Mouse (Mus musculus): ENCODE measurements around the gene Sh3d19.
"Not testable (repeated sequence)": the region's sequence is repeated elsewhere in the genome, so short reads cannot be mapped to it uniquely, and the experiment has no call there.

The Sh3d19 gene

DNA sequence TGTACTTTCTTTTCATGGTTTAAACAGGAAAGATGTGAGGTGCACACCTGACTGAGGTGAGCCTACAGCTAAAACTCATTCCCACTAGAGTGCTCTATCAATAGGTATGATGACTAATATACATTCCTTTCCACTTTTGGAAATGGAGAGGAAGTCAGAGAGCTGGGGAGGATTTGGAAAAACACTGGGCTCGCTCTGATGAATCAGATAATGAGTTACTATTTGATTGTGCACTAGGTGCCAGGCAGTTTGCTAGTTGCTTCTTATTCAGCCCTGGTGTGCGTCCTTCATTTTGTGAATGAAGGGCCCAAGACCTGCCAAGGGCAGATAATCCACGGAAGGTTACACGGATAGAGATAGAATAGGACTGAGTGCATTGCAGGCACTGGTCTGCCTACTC lies 9.1 kb downstream of the Sh3d19 start:
- no peak for DNase-seq (ENCODE audit: low read depth, low spot score)

DNA sequence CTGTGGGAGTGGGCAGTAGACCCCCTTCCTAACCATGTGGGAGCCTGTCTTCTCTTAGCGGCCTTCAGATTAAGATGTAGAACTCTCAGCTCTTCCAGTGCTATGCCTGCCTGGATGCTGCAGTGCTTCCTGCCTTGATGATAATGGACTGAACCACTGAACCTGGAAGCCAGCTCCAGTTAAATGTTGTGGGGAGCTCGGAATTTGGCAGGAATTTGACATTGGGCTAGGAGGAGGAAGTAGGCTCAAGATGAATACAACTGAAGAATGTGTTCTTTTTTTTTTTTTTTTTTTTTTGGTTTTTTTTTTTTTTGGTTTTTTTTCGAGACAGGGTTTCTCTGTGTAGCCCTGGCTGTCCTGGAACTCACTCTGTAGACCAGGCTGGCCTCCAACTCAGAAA lies 10.9 kb downstream of the Sh3d19 start:
- not testable (repeated sequence) for DNase-seq (ENCODE audit: low read depth, low spot score)

DNA sequence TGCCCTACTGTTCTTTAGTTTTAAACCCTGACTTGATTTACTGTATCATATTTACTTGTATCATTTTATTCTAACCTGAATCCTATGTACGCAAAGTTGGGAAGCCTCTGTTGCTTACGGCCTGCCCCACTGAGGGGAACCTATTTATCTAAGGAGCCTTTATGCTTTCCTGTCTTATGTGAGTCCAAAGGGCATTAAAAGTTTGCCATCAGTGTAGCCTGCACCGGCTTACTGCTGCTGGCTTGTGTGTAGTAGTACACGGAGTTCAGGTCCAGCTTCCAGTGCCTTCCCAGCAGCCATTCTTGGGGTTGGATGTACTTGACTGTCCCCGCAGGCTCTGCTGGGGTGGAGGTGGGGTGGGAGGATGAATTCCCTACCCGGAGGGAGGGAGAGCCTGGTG lies 13.6 kb downstream of the Sh3d19 start:
- no peak for DNase-seq (ENCODE audit: low read depth, low spot score)

DNA sequence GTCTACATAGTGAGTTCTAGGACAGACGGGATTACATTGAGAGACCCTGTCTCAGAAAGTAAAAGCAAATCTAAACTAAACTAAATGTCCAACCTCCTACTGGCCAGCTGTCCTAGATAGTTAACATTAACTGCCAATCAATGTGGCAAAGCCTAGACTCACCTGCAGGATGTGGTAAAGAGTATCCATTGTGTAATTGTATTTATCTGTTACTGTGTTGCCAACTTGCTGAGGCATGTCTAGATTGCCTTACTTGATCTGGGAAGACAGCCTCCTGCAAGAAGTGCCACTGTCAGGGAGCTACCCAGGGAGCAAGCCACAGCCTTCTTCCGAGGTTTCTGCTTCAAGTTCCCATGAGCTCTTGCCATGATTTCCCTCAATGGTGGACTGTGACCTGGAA lies 16.3 kb downstream of the Sh3d19 start:
- no peak for DNase-seq (ENCODE audit: low read depth, low spot score)

DNA sequence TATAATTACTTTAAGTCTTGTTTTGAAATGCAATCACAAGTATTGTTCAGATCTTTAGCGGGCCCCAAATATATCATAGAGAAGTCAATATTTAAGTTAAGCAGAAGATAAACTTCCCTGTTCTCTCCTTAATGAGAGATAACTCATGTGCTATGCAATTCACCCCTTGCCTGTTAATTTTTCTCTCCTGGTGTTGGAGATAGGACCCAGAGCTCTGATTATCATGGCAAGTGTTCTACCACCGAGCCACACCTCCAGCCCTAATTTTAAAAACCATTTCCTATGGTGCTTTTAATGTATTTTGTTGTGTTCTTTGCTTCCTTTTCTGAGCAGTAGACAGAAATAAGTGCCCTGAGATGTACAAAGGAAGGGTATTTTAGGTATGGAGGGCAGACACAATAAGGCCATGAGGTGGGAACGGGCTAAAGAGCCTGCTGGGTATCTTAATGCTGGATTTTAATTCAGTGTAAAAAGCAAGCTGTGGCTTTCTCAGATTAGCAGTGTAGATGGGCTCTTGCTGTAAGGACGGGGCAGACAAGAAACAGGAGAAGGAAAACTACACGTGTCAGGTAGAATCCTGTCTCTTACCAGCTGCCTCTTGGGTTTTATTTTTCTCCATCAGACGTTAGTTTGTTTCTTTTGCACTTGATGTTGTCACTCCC lies 20.4 kb downstream of the Sh3d19 start:
- peak; percentile 9 for DNase-seq (ENCODE audit: low read depth, low spot score)

DNA sequence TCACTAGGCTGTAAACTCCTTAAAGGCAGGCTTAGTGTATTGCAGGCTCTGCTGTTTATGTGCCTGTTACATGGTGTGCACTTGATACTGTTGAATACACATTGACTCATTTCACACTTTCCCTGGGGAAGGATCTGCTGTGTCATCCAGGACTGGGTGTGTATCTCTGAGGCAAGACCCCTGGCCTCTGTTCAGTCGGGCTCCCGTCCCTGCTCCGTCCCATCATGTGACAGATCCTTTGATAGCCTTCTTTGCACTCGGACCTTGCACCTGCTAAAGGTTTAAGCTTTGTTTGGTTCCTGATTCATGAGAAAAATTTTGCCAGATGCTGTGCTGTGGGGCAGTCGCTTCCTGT lies 20.9 kb downstream of the Sh3d19 start:
- peak; percentile 54 for DNase-seq (ENCODE audit: low read depth, low spot score)

DNA sequence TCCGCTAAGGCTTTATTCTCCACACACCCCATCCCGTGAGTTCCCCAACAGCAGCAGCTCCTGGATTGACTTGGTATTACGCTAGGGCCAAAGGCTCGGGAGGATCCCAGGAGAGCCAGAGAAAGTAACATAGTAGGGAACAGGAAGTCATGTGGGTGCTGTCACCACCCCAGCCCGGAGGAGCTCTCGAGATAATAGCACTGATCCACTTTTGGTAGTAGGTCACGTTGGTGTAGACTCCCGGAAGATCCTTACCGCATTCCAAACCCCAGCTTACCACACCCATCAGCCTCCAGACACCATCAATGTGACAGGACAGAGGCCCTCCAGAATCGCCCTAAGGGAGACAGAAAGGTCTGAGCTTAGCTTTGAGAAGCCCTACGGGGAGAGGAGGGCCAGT lies 22.8 kb downstream of the Sh3d19 start:
- no peak for DNase-seq (ENCODE audit: low read depth, low spot score)

DNA sequence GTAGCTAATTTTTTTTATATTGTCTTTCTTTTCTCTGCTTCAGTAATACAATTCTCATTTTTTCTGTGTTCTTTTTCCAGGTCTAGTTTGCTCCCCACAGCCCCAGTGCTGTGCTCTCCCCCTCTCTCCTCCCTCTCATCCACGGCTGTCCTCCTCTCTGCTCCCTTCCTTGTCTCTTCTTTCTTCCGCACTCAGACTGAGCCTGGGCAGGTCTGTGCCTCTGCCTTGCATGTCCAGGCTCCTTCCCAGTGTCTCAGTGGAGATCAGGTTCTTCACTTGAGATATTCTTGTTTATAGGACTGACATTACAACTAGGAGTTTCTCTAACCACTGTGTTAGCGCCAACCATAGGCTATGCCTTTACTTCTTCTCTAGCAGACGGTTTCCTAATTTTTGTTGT lies 23.7 kb downstream of the Sh3d19 start:
- DNase-seq (ENCODE audit: low read depth, low spot score) = no peak

DNA sequence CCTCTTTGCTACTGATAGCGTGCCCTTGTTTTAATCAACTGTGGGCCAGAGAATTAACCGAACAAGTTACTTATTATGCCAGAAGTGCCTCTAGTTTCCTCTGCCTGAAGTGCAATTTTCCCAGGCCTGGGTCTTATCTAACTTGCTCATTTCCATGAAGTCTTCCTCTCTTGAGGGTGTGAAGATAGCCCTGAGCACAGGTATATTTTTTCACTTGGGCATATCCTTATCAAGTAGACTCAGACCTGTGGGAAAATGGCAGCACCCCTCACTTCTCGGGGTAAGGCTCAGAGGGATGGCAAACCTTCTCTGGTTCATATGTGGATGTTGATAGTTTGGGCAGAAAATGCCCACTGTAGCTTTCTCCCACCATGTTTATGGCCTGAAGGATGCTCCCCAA lies 30.4 kb downstream of the Sh3d19 start:
- DNase-seq (ENCODE audit: low read depth, low spot score) = no peak

DNA sequence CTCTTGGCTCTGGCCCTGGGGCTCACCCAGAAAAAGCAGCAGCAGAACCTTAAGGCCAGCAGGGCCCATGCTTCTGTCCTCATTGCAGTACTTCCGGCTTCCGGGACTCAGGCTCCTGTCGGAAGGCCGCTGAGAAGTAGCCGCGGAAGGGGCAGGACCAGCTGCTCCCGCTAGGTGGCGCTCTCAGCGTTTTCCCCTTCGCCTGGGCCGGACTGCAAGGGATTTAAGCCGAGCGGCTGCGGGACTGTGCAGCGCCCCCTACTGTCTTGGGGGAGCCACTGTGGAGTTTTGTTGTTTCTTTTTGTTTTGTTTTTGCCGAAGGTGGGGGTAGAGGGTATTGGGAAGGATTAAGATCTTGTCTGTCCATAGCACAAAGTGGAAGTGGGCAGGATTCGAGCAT lies 31.5 kb downstream of the Sh3d19 start, which contains the start of gene Prss48:
Prss48 (minus strand) TSS at position 69 of the 400 bp plus-strand sequence.
- no peak for DNase-seq (ENCODE audit: low read depth, low spot score)

DNA sequence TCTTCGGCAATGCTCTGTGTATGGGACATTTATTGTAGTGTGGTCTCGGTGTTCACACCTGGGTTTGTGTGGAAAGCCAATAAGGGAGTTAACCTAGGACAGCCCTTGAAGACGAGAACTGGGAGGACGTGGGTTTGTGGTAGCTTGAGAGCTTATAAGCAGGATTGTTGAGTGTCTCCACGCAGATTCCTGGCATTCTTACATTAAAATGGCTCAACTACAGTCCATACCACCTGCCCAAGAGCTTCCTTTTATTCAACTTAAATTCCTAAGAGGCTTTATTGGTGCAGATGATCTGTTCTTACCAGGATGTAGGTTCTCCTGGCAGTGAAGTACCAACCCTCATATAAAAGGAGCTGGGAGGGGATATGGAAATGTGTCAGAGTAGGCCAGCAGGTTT lies 32.0 kb downstream of the Sh3d19 start:
- DNase-seq (ENCODE audit: low read depth, low spot score) = no peak

DNA sequence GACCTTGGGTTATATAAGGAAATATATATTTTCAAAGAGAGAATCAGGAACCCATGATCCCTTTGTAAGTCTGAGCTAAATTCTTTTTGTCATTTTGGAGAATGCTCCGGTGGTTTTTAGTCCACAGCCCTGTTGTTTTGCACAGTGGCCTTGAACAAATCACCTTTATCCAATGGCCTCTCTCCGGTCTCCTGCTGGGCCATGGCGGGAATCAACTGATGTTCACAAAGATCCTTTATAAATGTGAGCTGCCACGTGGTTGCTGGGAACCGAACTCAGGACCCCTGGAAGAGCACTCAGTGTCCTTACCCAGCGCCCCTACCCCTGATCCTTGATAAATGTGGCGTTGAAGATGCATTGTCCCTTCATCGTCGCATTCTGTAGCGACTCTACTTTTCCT lies 33.8 kb downstream of the Sh3d19 start:
- no peak for DNase-seq (ENCODE audit: low read depth, low spot score)

DNA sequence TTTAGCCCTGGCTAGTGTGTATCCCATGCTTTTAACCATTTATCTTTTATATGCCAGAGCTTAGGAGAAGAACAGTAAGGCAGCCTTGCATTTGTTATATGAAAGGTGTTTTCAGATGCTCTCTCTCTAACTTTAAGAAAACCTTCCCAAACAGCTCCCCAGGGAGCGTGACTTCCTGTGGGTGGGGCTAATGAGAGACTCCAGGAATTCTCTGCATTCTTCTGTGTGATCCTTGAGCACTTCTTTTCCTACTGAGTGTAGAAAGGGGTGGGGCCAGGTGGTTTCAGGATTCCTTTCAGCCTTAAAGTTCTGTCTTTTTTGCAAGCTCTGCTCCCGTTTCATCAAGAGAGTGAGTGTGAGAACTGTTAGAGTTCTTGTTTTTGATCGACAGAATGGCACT lies 39.7 kb downstream of the Sh3d19 start:
- DNase-seq (ENCODE audit: low read depth, low spot score) = no peak

DNA sequence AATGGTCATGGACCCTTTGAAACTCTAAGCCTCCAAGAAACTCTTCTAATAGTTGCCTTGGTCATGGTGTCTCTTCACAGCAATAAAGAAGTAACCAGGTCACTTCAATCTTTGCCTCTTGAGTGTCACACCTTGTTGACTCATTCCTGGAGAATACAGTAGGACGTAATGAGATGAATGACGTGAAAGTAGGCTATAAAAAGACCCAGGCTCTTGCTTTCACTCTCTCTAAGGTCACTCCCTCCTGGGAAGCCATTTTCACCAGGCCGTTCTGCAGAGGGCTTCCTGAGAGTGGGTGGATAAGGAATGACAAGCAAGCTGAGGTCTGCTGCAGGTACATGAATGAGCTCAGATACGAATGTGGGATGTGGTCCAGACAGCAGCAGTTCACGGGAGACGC lies 40.5 kb downstream of the Sh3d19 start:
- DNase-seq (ENCODE audit: low read depth, low spot score) = no peak

DNA sequence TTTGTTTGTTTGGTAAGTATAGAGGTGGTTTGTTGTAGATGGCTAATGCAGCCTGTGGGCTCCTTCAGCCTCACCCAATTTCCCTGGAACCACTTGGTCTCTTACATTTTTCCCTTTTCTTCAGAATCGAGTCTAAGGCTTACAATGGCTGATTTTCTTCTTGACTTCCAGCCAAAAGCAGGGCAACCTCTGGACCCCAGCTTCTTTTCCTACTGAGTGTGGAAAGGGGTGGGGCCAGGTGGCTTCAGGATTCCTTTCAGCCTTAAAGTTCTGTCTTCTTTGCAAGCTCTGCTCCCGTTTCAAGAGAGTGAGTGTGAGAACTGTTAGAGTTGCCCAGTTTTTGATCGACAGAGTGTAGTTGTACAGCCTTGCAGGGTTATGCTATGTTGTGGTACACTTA lies 40.9 kb downstream of the Sh3d19 start:
- DNase-seq (ENCODE audit: low read depth, low spot score) = no peak

DNA sequence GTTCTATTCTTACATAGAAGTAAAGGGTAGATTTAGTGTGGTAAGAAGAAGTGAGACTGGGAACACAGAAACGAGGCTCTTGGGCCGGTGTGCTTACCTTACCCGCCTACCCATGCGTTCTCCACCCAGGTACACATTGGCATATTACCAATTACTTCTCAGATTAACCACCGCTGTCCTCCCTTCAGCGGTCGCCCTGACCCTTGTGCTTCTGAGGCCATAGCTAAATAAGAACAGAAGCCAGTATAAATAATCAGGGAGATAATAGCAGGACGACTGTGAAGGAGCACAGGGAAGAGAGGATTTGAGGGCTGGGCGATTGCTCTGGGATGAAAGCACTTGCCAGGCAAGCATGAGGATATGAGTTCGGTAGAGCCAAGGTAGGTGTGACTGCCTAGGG lies 42.9 kb downstream of the Sh3d19 start:
- DNase-seq (ENCODE audit: low read depth, low spot score) = no peak

DNA sequence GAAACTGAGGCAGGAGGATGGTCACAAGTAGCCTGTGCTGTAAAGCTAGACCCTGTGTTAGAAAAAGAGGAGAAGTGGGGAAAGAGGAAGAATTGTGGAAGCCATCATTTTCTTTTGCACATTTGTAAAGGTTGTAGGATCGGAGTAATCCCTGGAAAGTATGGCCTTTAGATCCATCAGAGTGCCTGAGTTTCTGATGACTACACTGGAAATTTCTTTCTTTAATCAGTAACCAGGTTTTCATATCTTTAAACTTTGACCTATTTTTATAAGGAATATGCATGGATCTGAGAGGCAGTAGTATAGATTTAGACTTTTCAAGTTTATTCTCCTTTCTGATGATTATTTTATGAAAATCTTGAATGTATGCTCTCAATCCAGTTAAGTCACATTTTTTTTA lies 46.1 kb downstream of the Sh3d19 start:
- no peak for DNase-seq (ENCODE audit: low read depth, low spot score)

DNA sequence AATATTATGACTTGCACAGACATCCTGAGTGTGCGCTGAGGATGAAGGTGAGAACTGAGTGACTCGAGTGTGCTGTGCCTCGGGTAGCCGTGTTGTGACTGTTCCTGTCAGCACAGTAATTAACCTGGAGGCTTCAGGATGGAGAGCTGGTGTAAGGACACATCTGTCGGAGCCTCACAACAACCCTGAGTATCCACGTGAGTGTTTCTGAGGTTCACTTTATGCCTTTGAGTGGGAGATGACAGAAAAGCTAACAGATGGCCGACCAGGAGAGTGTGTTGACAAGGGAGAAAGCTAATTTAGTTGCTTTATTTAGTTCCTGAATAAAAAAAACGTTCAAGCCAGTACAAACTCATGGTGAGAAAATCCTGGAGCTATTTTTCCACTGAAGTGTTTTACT lies 46.6 kb downstream of the Sh3d19 start:
- DNase-seq (ENCODE audit: low read depth, low spot score) = no peak

DNA sequence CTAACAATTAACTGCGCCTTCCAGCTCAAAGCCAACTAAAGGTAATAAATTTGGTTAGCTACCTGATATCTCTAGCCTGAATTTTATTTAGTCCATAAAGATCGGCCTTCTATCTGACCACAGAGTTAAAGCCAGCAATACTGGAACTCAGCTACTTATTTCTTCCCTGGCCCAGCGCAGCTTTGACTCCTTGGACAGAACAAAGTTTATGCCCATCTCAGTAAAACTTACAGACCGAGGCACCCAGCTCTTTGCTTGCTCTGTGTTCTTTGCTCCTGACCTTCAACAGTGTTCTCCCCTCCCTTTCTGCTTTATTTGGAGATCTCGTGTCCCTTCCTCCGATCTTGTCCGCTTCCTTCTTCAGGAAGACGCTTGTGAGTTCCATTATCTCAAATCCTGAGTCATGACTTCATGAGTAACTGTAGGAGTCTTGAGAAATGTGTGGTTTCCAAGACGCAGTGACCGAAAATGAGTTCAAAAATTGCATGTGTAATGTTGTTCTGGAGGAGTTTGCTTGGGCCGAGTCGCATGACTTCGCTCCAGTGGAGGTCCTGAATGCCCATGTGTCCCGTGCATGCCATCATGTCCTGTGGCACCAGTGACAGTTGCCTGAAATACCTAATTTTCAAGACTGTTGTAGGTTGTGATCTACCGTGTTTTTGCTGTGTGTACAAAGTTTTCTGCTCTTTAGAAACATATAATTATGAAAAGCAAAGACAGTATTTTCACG lies 50.2 kb downstream of the Sh3d19 start:
- no peak for DNase-seq (ENCODE audit: low read depth, low spot score)

DNA sequence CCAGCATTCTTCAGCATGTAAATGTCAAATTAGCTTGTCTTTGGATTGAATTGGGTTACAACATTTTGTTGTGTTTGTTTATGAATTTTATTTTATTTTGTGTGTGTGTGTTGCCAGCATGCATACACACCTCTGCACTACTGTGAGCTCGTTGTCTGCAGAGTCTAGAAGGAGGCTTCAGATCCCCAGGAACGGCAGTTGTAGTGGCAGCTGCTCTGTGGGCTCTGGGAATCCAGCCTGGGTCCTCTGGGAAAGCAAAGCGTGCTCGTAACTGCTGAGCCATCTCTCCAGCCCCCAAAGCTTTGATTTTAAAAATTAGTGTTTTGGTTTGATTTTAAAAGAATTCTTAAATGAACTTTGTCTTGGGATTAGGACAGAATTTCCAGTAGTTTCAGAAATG lies 50.7 kb downstream of the Sh3d19 start:
- no peak for DNase-seq (ENCODE audit: low read depth, low spot score)

DNA sequence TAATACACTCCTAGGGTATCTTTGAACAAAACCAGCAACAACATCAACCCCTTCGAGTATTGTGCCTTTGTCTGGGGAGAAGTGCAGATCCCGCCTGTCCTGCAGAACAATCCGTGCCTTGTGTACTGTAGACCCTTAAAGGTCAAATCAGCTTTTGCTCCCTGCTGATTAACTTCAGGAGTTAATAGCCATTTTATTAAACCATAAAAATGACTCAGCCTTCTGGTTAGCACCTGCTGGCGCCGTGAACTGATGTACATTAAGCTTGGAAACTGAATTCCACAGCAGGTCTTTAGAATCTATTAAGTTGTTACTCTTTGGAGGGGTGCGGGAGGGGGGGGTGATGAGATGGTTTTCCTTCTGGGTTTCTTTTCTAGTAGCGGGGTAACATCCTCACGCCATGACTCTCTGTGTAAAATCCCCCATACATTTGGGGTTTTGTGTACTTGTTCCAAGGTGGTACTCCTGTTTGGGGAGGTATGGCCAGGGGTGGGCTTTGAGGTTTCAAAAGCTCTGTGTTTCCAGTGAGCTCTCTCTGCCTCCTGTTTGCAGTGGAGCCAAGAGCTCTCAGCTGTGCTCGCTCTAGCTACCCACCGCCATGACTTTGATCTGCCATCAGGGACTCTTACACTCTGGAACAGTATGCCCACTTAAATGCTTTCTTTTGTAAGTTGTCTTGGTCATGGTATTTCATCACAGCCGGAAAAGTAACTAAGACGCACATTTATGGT lies 53.3 kb downstream of the Sh3d19 start:
- no peak for DNase-seq (ENCODE audit: low read depth, low spot score)

DNA sequence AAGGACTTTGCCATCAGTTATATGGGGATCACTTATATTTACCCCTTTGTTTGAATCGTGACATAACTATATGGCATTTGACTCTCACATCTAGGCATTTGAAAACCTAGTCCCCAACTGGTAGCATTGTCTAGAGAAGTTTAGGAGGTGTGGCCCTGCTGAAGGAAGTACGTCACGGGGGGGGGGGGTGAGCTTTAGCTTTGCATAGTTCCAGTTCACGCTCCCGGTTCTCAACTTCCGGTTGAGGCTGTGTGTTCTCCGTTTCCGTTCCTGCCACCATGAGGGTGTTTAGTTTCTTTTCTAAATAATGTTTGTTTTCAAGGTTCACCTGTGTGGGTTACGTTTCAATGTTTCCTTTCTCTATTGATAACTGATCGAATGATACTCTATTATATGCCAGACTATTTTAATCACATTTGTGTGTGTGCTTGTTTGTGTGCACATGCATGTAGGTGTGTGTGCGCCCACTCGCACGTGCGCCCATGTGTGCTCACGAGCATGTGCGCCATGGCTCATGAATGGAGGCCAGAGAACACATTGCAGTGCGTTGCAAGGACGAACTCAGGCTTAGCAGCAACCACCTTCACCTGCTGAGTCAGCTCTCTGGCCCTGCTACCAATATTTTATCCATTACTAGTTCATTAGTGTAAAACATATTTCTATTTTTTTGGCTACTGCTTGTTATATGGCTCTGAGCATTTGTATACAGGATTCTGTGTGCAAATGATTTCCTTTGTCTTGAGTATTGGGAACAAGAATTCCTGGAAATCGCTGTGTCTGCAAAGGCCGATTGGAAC lies 54.6 kb downstream of the Sh3d19 start:
- DNase-seq (ENCODE audit: low read depth, low spot score) = no peak

Data from c-Kit-negative CD71-positive TER-119-positive erythroid progenitor cells, embryonic 14.5 days (primary cell).